Mouse (Mus musculus) lung, postnatal 0 days (tissue): ENCODE results near the gene Il23r. TPM values are rescaled to one million over a fixed set of nuclear protein-coding genes. Genes with fewer than 3 reads are reported as not detected.
A peak's percentile ranks its signal among the peaks of the same experiment; 100 is the strongest.
"Not testable (repeated sequence)": the region's sequence is repeated elsewhere in the genome, so short reads cannot be mapped to it uniquely, and the experiment has no call there.

Experiments
- ATAC-seq: fragments of 200-750 bp; cut with Nextera tagmentation; 2 replicates; pipeline ENCODE4 v1.8.0; 2017; ENCODE audit warnings: moderate library complexity
- DNase-seq: peaks from one replicate; pipeline ENCODE4 v3.0.0-alpha.2; 2016; ENCODE audit warnings: low spot score
- H3K27ac ChIP-seq: fragments of 300-500 bp; sonication (generic); 2 replicates; pipeline ENCODE4 v1.5.1; 2014; ENCODE audit warnings: antibody characterized with exemption, mild to moderate bottlenecking, low read length, mixed read lengths
- H3K27me3 ChIP-seq: fragments of 300-500 bp; sonication (generic); replicated peaks from 2 replicates; pipeline ENCODE4 v1.6.1; 2014; ENCODE audit warnings: low read length, mixed read lengths; ENCODE audit not compliant: insufficient read depth
- H3K36me3 ChIP-seq: fragments of 300-500 bp; sonication (generic); 2 replicates; pipeline ENCODE4 v1.6.1; 2014; ENCODE audit warnings: low read length, mixed read lengths; ENCODE audit not compliant: insufficient read depth
- H3K4me1 ChIP-seq: fragments of 300-500 bp; sonication (generic); 2 replicates; pipeline ENCODE4 v1.6.1; 2014; ENCODE audit warnings: antibody characterized with exemption, low read depth, low read length, mixed read lengths; ENCODE audit not compliant: insufficient read depth
- H3K4me2 ChIP-seq: fragments of 300-500 bp; sonication (generic); replicated peaks from 2 replicates; pipeline ENCODE4 v1.6.1; 2014; ENCODE audit warnings: low read depth, mild to moderate bottlenecking, low read length, moderate library complexity, mixed read lengths
- H3K4me3 ChIP-seq: fragments of 300-500 bp; sonication (generic); 2 replicates; pipeline ENCODE4 v1.5.1; 2014; ENCODE audit warnings: low read depth, low read length
- H3K9ac ChIP-seq: fragments of 300-500 bp; sonication (generic); replicated peaks from 2 replicates; pipeline ENCODE4 v1.6.1; 2014; ENCODE audit warnings: low read depth, mild to moderate bottlenecking
- H3K9me3 ChIP-seq: fragments of 300-500 bp; sonication (generic); 2 replicates; pipeline ENCODE4 v1.6.1; 2016; ENCODE audit warnings: low read length, mixed read lengths
- CTCF ChIP-seq: IDR thresholded peaks from 2 replicates; pipeline ENCODE4 v1.5.1; 2016; ENCODE audit warnings: antibody characterized with exemption, mild to moderate bottlenecking
- EP300 ChIP-seq: IDR thresholded peaks from 2 replicates; pipeline ENCODE4 v1.6.1; 2016; ENCODE audit warnings: antibody characterized with exemption, mild to moderate bottlenecking, control low read depth
- WGBS: fragments of 180-500 bp; shearing (Covaris S2); extraction: QIAGEN DNeasy Blood & Tissue Kit; methylation state at CpG from one replicate; pipeline ENCODE4 v1.1.7; 2014; 5-methylcytosine and 5-hydroxymethylcytosine counted together
- polyA plus RNA-seq: library from polyadenylated mRNA; unstranded; fragments of >200 nt; fragmentation: Nextera tagmentation; extraction: Ambion mirVana; gene quantifications from 2 replicates; pipeline ENCODE4 v1.2.1, GENCODE M21; 2015

The Il23r gene
- polyA plus RNA-seq, 1 experiment from 2014 or later: not detected

- Histone ChIP-seq H3K27me3 (peaks cover 6% of the 10 kb centered on the region; the same call in 1 of the 2 replicates), H3K4me1 (no peaks in the 10 kb centered on the region), H3K4me3 (no peak overlapping the region), H3K9ac (no peak overlapping the region), H3K36me3 (no peaks in the 10 kb centered on the region), H3K4me2 (0 out of 2 replicates have a peak overlapping the region, but pooled peaks have one; percentile 11), H3K27ac (peak overlapping the region; percentile 72), H3K9me3 (no peaks in the 10 kb centered on the region)
- peak; percentile 40 for DNase-seq
- peak; percentile 18 for TF ChIP-seq CTCF
- TF ChIP-seq EP300: no peak
- WGBS: 38% methylated on average over 7 of the region's 7 CpGs
- no peak for ATAC-seq
Observed at GRCm38 (mm10) chr6:67531822-67532162, 40.1 kb upstream of the Il23r start.

GRCm38 (mm10) chr6:67530992-67531821 is 39.6 kb upstream of the Il23r start:
- ATAC-seq: peak; percentile 16; the same call in 1 of the 2 replicates
- 44% methylated on average over 9 of the region's 9 CpGs for WGBS
- peak; percentile 44 for TF ChIP-seq EP300
- peak; percentile 42; the same call in 1 of the 2 replicates for TF ChIP-seq CTCF
- Histone ChIP-seq H3K36me3 (no peaks in the 10 kb centered on the region), H3K9ac (no peak overlapping the region), H3K27me3 (peaks cover 6% of the 10 kb centered on the region; the same call in 1 of the 2 replicates), H3K9me3 (no peaks in the 10 kb centered on the region), H3K4me3 (no peak overlapping the region), H3K4me1 (no peaks in the 10 kb centered on the region), H3K4me2 (0 out of 2 replicates have a peak overlapping the region, but pooled peaks have one; percentile 11), H3K27ac (peak overlapping the region; percentile 72)
- peak; percentile 80 for DNase-seq

- WGBS: 81% methylated on average over 5 of the region's 5 CpGs
Observed at GRCm38 (mm10) chr6:67526356-67526755, 34.7 kb upstream of the Il23r start.

GRCm38 (mm10) chr6:67510752-67511151 is 19.1 kb upstream of the Il23r start:
- Histone ChIP-seq H3K27me3 (no peaks in the 10 kb centered on the region), H3K4me2 (no peak overlapping the region), H3K27ac (no peak overlapping the region), H3K9ac (no peak overlapping the region), H3K4me1 (no peaks in the 10 kb centered on the region), H3K9me3 (no peaks in the 10 kb centered on the region), H3K36me3 (no peaks in the 10 kb centered on the region), H3K4me3 (no peak overlapping the region)
- DNase-seq: peak; percentile 35
- ATAC-seq: no peak; the same call in 1 of the 2 replicates
- peak; percentile 75 for TF ChIP-seq CTCF
- no peak for TF ChIP-seq EP300

More at GRCm38 (mm10) chr6:67526356-67526755, 34.7 kb upstream of the Il23r start:
- no peak overlapping the region for H3K4me3 ChIP-seq
- DNase-seq (no peak), ATAC-seq (no peak)
- no peaks in the 10 kb centered on the region for H3K9me3 ChIP-seq
- no peaks in the 10 kb centered on the region for H3K4me1 ChIP-seq
- H3K36me3 ChIP-seq: no peaks in the 10 kb centered on the region
- TF ChIP-seq CTCF (no peak), EP300 (no peak)
- no peaks in the 10 kb centered on the region for H3K27me3 ChIP-seq
- H3K4me2 ChIP-seq: no peak overlapping the region
- H3K9ac ChIP-seq: no peak overlapping the region
- no peak overlapping the region for H3K27ac ChIP-seq

- H3K4me2 ChIP-seq, H3K4me3 ChIP-seq, H3K9me3 ChIP-seq, ATAC-seq, H3K36me3 ChIP-seq, H3K27ac ChIP-seq, DNase-seq, H3K9ac ChIP-seq, H3K27me3 ChIP-seq, H3K4me1 ChIP-seq: not testable (repeated sequence)
- 89% methylated on average over 2 of the region's 6 CpGs for WGBS
Observed at GRCm38 (mm10) chr6:67501938-67502337, 10.3 kb upstream of the Il23r start.

- Histone ChIP-seq H3K4me1 (no peaks in the 10 kb centered on the region), H3K4me2 (no peak overlapping the region), H3K27me3 (no peaks in the 10 kb centered on the region), H3K9ac (no peak overlapping the region), H3K9me3 (no peaks in the 10 kb centered on the region), H3K27ac (no peak overlapping the region), H3K4me3 (no peak overlapping the region), H3K36me3 (no peaks in the 10 kb centered on the region)
- ATAC-seq: peak; percentile 98
- TF ChIP-seq EP300 (peak; percentile 93), CTCF (no peak)
- WGBS: 50% methylated on average over 2 of the region's 2 CpGs
- DNase-seq: peak; percentile 73
Observed at GRCm38 (mm10) chr6:67481012-67481411, 10.6 kb downstream of the Il23r start.
